Mouse (Mus musculus) neutrophil, adult 5-6 weeks (primary cell): ENCODE data around the gene Lat2. TPM values are rescaled to one million over a fixed set of nuclear protein-coding genes. Genes with fewer than 3 reads are reported as not detected.

Experiments used
- ATAC-seq: fragments of 151-379, 151-347 bp; 2 replicates; pipeline ENCODE4 v1.8.0; 2017; ENCODE audit warnings: mild to moderate bottlenecking, moderate TSS enrichment; ENCODE audit not compliant: insufficient number of reproducible peaks, poor library complexity, low FRiP score, severe bottlenecking; ENCODE audit errors: extremely low read depth
- total RNA-seq: library from RNA; stranded (forward); fragments of 200-1000 nt; gene quantifications from 2 replicates; pipeline ENCODE4 v1.2.3, GENCODE M21; 2017

The Lat2 gene
- total RNA-seq, 1 experiment from 2014 or later: 170 TPM

DNA sequence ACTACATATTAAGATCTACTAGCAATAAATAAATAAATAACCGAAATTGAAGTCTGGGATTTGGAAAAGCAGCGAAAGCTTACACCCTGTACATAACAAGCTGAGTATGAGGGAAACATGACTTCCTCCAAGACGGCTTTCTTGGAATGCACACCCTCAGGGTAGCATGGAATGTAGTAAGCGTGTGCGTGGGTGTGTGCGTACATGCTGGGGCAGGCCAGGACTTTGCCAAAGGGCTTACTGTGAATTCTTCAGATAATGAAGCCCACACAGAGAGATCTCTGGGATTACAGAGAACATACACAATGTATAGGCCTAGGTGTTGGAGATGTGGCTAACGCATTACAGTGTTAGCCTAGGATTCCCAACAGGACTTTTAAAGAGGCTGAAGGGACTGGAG is 37.3 kb downstream of the Lat2 start:
- ATAC-seq: no peak

DNA sequence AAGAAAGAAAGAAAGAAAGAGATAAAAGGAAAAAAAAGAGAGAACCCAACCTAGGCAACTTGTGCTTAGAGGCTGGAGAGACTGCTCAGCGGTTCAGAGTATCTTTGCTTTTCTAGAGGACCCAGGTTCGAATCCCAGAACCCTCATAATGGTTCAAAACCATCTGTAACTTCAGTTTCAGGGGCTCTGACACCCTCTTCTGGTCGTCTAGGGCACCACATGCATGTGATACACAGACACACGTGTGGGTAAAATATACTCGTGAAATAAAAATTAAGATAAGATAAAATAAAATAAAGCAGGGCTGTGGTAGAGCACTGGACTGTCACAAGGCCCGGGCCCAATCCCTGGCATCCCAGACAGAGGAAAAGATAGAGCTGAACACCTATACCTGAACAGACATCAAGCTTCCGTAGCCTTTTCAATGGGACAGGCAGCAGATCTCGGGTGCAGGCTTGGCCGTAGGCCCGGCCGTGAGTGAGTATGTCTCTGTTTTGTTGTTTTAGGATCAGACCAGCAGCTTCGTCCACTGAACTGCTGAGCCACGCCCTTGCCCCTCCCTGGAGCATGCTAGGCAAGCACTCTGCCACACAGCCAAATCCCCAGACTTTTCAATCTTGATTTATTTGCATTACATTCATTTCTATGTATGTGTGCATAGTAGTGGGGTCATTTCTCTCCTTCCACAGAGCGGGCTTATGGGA is 38.2 kb downstream of the Lat2 start:
- no peak for ATAC-seq

DNA sequence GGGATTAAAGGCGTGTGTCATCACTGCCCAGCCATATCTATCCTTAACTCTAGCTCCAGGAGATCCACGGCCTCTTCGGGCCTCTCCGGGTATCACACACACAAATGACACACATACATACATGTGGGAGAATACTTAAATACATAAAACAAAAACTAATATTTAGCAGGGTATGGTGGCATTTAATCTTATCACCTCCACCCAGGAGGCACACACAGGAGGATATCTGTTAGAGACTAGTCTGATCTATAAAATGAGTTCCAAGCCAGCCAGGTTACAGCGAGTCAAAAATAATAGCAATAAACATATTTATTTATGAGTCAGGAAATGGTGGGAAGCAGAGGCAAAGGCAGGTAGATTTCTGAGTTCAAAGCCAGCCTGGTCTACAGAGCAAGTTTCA is 39.0 kb downstream of the Lat2 start:
- ATAC-seq: no peak

DNA sequence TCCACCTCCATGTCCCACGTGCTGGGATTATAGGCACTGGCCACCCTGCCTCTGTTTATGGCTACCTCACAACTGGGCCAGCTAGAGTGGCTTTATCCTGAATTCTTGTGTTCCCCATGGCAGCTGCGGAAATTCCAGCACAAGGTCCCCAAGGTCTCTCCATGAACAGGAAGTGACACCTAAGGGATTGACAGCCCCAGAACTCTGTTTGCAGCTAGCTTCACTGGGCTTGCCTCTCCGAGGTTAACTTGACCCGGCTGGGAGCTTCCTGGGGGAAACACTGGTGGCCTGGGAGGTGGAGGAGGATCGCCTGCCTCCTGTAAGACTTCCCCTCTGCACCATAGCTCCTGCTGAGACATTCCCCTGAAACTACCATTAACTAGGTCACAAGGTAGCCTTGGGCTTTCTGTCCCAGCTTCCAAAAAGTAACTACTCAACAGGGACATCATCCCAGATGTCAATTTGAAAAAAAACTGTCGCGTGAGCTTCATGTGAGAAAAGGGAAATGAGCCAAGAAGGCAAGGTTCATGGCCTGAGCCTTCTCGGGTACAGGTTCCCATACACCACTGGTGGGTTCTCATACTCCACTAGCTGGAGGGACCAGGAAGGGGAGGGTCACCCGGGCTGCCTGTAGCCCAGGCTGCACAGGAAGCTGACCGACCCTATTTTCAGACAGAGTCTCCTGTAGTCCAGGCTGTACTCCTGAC is 42.2 kb downstream of the Lat2 start:
- ATAC-seq: no peak

DNA sequence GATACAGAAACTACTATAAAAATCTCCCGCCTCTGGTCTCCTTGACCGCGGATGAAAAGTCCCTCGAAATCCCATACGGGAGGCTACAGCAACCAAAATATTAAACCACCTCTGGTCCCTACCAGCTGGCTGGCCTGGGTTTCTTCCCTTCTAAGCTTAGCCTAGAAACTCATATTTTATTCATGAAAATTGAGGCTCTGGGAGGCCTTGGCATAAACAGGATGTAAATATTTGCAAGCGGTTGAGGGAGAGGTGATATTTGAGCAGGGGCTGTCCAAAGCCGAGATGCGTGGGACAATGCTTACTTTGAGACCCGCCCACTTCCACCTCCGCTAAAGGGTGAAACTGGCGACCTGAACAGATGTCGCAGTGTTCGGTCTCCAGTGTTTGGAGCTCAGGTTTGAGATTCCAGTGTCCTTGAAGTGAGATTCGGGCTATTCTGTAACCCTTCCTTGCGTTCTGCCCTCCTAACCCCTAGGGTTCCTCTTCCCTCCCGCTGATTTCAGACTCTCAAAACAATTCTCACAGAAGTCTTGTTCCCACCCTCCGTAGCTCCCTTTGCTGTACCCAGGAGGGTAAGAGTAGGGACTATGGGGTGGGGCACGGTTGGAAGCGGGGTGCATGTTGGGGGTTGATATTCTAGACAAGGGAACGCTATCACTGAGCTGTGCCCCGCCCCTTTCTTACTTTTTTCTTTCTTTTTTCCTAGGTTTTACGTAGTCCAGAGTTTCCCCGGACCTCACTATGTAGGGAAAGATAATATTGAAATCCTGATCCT is 42.9 kb downstream of the Lat2 start:
- ATAC-seq: peak; percentile 39

DNA sequence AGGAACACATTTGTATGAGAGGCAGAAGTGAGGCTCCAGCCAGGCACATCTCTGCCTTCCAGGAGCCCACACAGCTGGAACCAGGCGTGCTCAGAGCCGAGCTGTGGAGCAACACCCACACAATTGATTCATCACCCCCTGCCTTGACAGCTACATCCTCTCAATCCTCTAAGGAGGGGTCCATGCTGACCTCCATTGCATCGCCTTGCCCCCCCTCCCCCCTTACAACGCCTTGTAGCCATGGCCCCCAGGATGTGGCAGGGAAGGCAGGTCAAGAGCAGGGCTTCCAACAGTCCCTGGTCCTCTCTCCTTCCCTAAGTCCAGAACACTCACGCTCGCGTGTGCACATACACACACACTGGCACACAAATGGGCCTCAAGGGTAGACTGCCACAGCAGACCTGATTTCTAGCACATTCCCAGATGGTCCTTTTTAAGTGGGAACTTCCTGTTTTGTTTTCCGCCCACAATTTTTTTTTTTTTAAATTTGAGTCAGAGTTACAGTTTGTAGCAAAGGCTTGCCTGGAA is 45.8 kb downstream of the Lat2 start:
- ATAC-seq: no peak

DNA sequence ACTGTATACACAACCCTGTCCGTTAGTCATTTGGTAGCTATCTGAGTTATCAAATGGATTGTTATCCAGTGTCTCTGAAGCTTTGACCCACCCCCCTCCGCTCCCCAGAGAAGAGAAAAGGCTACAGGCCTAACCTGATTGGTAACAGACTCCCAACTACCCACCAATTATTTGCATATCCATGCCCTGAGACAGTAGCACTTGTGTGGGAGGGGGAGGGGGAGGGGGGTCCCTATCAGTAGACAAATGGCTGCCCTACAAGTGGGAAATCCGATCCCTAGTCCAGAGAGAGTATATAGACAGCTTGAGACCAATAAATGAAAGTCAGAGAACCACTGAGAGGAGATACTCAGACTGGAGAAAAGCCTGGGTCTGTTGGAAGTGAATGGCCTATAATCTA is 46.8 kb downstream of the Lat2 start:
- ATAC-seq: no peak

DNA sequence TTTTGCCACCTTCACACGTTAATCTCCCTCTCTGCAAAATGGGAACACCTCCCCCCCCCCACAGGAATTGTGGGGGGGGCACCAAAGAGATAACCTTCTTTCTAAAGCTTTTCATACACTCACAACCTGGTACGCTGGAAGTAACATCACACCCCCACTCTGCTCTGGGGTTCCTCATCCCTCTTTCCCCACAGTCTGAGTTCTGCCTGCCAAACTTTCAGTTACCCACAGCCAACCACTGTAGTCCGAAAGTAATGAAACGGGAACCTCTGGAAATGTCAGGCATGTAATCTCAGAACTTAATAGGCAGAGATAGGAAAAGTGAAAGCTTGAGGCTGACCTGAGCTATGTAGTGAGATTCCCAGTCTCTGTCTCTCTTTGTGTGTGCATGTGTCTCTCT is 47.4 kb downstream of the Lat2 start:
- ATAC-seq: no peak

DNA sequence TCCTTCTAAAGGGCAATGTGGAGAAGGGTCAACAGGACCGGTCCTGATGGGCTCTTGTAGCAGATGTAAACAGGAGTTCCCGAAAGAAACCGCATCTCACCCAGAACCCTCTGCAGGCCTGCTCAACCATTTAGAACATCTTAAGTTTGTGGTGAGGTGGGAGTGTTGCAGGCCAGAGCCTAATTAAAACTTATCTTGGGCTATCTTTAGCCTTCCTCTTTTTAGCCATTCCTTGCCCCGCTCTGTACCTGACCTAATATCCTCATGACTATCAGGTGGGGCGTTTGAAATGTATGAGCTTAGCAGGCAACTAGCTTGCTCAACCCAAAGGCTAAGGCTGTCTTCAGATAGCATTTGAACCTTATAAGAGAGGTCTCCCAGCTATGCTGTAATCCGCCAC is 49.1 kb downstream of the Lat2 start:
- ATAC-seq: no peak

DNA sequence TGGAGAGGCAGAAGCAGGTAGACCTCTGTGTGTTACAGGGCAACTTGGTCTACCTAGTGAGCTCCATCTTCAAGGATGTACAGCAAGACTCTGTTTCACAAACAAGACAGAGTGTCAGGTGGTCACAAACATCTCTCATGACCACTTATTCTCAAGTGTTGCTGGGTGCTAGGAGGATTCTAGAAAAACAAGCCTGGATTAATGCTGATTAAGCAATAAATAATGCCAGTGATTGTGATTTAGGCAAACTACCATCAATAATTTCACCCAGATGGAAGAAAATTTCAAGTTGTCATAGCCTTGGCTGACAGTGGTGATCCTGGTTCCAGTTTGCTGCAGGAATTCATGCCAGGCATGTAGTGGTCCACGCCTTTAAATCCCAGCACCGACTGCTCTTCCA is 50.6 kb downstream of the Lat2 start:
- no peak for ATAC-seq

DNA sequence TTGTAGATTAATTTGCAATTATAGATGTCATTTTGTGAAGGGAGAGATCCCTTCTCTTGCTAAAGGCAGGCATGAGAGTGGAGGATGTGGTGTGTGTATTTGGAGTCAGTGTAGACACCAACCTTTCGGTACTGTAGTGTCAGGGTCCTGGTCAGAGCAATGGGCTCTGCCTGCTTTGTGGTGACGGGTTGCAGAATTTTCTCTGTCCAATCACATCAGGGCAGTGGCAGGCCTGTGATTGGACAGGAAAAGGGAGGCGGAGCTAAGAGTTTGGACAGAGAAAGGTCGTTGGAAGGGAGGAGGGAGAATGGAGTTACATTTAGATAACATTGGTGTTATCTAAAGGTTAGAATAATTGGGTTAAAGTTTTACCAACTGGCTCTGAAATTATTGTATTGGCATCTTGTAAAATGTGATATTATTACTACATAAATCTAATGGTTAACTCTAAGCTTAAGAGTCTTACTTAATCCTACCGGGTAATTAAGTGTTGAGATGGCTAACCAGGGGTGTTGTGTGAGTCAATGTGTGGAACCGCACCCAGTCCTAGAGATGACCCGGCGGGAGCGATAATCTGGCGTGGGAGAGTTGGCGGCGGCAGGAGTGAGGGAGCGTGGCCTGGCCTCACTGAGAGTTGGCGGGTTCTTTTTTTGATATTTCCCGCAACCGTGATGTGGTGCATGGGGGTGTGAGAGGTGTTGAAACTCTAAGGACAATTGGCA is 54.2 kb downstream of the Lat2 start:
- ATAC-seq: no peak

DNA sequence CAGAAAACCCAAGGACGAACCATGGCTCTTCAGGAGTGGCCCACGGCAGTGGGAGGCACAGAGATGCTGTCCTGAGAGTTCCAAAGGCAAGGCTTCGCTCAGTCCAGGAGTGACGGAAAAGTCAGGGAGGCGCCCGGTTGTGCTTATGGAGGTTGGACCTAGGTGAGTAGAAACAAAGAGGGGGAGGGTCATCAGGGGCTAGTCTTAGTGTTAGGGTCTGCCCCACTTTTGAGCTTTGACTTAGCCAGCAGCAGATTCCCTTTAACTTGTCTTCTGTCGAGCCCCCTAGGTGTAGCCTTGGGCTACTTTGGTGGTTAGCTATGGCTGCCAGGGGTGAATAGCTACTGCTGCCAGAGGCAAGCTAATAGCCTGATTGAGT is 54.8 kb downstream of the Lat2 start, which contains the start of gene Syna:
Gene Syna, minus strand, starts transcription at position 101 of the 379 bp plus-strand sequence.
- no peak for ATAC-seq

DNA sequence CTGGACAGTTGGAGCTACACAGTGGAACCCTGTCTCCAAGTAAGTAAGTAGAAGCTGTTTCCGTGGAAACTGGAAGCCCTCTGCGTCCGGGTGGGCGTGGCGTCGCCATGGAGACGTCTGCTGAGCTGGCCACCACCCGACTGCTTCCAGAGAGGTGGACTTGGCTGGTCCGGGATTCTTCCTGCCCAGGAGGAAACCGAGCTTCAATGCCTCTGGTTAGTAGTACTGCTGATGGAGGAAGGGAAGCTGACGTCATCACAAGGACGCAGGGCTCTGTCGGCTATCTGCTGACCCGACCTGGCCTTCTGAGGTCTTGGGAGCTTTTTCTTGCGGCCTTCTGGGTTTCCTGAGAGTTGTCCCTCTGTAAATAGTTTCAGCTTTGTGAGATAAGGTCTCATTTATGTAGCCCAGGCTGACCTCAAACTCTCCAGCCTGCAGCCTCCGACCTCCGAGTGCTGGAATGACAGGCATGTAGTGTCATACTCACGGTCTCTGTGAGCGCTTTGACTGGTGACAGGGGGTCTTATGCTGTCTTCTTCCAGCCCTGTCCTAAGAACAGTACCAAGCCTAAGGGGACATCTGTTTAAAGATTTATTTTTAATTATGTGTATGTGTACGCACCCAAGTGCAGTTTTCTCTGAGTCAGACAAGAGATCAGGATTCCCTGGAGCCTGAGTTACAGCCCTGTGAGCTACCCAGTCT is 59.2 kb downstream of the Lat2 start:
- ATAC-seq: no peak

DNA sequence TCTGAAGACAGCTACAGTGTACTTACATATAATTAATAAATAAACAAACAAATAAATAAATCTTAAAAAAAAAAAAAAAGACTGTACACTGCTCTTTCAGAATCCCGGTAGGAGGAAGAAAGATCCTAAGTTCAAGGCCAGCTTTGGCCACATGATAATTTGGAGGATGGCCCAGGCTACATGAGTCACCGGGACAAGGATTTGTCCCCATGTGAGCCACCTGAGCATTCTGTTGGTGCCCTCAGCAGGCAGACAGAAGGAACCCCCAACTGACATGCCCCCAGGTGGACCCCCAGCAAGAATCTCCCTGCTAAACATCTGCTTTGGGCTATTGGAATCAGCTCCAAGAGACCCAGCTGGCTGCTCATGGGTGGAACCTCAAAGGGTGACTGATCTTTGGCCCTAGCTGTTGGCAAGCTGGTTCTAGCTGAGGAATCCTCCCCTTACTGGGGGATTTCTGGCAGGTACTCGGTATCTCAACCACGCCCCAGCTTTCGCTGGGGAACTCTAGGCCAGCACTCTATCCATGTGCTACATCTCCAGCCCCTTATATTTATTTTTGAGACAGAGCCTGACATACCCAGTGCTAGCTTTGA is 60.8 kb downstream of the Lat2 start:
- ATAC-seq: no peak

DNA sequence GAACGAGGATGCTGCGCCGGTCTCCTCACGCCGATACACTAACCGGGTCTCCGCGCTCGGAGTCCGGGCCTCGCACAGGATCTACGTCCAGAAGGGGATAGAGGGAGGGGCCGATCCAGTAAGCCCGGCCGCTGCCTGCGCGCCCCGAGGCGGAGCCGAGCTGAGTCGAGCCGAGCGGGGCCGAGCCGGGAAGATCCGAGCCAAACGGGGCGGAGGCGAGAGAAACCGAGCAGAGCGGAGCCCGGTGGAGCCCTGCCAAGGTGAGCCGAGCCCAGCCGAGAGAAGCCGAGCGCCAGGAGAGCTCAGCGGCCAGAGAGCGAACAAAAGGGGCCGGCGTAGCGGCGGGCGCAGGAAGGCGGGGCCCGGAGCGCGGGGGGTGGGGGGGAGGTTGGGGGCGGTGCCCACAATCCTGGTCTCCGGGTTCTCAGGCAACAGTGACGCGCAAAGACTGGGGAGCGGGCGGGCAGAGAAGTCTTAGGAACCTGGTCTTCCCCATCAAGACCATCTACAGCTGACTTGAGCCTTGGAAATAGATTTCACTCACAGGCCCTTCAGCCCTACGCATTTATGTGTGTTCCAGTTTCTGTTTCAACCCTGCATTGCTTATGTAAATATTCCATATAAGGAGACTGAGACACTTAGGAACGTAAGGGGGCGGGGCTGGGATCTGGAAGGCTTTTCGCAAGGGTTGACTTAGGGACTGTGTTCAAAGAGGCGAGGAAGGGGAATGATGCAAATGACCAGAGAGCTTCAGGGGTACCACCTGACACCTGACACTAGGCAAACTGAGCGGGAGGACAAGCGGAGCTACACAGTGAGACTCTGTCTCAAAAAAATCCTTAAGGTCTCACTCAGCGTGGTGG is 62.5 kb downstream of the Lat2 start, which contains the start of gene Clip2:
Gene Clip2, minus strand, starts transcription at position 325 of the 863 bp plus-strand sequence.
- peak; percentile 91 for ATAC-seq

DNA sequence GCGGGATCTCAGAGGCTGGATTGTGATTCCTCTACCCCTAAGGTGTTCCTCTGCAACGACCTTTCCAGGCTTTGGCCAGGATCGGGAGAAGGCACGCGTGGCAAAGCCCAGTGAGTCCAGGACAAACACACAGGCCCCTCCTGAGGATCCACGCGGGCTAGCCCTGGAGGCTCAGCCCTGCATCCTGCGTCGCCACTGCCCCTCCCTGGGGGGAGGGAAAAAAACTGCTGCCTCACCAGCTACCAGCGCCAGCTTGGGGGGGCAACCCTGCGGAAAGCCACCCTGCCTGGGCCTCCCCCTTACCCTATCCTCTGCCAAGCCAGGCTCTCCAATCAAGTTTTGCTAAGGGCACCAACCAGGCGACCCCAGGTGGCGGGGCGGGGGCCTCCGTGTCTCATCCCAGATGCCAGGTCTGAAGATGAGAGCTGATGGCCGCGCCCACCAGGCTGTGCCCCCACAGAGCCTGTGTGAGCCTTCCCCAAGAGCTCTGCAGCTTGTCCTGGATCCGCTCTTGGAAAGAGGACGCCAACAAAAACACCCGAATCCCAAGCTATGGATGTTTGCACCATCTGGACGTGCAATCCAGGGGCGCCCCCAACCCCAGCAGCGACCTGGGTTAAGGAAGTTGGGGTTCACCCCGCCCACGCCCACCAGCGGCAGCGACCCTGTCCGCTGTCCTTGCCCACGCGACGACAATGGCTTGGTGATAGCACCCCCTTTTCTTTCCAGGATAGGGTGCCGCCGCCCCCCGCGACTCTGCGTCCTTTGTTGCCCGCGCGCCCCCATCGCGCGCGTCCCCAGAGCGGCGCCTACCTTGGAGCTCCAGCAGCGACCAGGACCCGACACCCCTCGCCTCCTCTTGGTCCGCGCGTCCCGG is 63.4 kb downstream of the Lat2 start:
- ATAC-seq: no peak
